Mouse (Mus musculus): ENCODE measurements at regions not wholly inside any gene's neighbourhood (a gene's known extent, or its start where the extent isn't known, plus 50 kb on each side); places are given as distances from the start of the nearest gene placed in this dataset.

DNA sequence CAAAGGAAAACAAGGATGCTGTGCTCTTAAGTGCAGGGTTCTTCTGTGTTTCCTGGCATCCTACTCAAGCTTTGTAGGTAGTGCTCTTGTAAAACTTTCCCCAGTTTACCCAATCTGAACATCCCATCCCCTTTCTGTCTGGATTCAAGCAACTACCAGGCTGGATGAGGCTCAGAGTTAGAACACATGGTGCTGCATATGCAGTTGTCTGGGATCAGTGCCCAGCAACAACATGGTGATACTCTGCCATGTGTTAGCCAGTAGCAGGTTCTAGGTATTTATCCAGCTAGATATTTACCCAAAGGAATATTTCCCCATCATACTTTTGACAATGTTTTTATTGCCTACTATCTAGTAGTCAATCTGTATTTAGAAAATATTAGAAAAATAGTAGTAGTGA is 78.8 kb upstream of the Pou6f2 start:
- no peak for DNase-seq (ENCODE audit: extremely low spot score, low spot score)
- H3K9me3 ChIP-seq: no peaks in the 10 kb centered on the region

DNA sequence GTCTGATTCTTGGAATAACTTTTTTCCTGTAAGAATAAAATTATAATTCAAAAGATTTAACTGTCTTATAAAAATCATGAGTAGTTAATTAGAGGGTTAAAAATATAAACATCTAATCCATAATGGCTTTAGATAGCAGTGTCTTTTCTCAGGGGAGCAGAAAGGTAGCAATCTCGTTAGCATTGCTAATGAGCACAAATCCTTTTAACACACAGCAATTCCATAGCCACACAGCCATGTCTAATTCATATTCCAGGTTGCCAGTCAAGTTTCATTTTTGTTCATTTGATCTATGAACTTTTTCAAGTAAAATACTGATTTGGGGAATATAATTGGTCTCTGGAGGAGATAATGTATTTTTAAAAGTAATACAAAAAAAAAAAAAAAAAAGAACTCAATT is 74.0 kb upstream of the Pou6f2 start:
- DNase-seq (ENCODE audit: extremely low spot score, low spot score): no peak
- H3K27me3 ChIP-seq (ENCODE audit: poor library complexity, severe bottlenecking): no peaks in the 10 kb centered on the region
- H3K9me3 ChIP-seq: no peaks in the 10 kb centered on the region
- no peak overlapping the region for H3K27ac ChIP-seq
- 62% methylated on average over 1 of the region's 1 CpGs for WGBS
- no peaks in the 10 kb centered on the region for H3K36me3 ChIP-seq (replicated peaks)
- H3K4me3 ChIP-seq: no peak overlapping the region
- H3K4me1 ChIP-seq: no peaks in the 10 kb centered on the region

More for the DNA sequence above, 78.8 kb upstream of the Pou6f2 start:
- Histone ChIP-seq H3K27ac (no peak overlapping the region), H3K27me3 (ENCODE audit: poor library complexity, severe bottlenecking) (no peaks in the 10 kb centered on the region), H3K4me3 (no peak overlapping the region), H3K36me3 (replicated peaks) (no peaks in the 10 kb centered on the region), H3K4me1 (no peaks in the 10 kb centered on the region)

DNA sequence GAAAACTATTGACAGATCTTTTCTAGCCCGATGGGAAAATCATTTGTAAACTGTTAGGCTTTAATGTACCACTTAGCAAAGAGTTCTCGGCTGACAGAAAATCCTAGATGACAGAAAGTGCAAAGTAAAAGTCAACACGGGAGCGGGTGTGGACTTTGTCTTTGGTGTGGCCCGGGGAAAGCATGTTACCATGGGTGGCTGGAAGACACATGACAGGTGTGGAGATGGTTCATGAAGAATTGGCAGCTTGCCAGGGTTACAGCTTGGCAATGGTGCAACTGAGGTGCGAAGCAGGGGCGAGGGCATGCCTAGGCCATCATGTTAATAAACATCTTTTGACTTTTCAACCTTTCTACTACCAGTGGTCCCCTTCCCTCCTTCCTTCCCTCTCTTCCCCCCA is 68.4 kb upstream of the Pou6f2 start:
- H3K9me3 ChIP-seq: no peaks in the 10 kb centered on the region
- no peaks in the 10 kb centered on the region for H3K4me1 ChIP-seq
- no peak for DNase-seq (ENCODE audit: extremely low spot score, low spot score)
- WGBS: 92% methylated on average over 7 of the region's 7 CpGs
- H3K27me3 ChIP-seq (ENCODE audit: poor library complexity, severe bottlenecking): no peaks in the 10 kb centered on the region
- no peak overlapping the region for H3K4me3 ChIP-seq
- no peak overlapping the region for H3K27ac ChIP-seq
- H3K36me3 ChIP-seq (replicated peaks): no peaks in the 10 kb centered on the region

DNA sequence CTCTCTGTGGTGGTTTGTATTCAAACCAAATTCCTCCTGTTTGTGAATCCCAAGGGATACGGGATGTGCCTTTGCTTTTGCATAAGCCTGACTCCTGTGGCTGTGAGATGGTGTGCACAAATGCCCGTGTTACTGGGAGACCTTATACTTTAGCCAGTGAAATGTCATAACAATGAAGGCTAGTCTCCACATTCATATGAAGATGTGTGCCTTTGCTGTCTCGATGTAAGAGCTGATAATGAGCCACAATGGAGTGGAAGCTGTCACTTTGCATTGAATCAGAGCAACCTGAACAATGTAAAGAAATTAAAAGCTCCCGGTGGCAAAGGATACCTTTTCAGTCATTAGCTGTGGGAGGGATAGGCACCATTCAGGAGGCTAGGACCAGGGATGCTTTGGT is 64.7 kb upstream of the Pou6f2 start:
- Histone ChIP-seq H3K4me1 (peaks cover 4% of the 10 kb centered on the region; the same call in 1 of the 2 replicates), H3K9me3 (no peaks in the 10 kb centered on the region), H3K27ac (no peak overlapping the region), H3K36me3 (replicated peaks) (no peaks in the 10 kb centered on the region), H3K27me3 (ENCODE audit: poor library complexity, severe bottlenecking) (no peaks in the 10 kb centered on the region), H3K4me3 (no peak overlapping the region)
- no peak for DNase-seq (ENCODE audit: extremely low spot score, low spot score)
- WGBS: 29% methylated on average over 4 of the region's 4 CpGs

DNA sequence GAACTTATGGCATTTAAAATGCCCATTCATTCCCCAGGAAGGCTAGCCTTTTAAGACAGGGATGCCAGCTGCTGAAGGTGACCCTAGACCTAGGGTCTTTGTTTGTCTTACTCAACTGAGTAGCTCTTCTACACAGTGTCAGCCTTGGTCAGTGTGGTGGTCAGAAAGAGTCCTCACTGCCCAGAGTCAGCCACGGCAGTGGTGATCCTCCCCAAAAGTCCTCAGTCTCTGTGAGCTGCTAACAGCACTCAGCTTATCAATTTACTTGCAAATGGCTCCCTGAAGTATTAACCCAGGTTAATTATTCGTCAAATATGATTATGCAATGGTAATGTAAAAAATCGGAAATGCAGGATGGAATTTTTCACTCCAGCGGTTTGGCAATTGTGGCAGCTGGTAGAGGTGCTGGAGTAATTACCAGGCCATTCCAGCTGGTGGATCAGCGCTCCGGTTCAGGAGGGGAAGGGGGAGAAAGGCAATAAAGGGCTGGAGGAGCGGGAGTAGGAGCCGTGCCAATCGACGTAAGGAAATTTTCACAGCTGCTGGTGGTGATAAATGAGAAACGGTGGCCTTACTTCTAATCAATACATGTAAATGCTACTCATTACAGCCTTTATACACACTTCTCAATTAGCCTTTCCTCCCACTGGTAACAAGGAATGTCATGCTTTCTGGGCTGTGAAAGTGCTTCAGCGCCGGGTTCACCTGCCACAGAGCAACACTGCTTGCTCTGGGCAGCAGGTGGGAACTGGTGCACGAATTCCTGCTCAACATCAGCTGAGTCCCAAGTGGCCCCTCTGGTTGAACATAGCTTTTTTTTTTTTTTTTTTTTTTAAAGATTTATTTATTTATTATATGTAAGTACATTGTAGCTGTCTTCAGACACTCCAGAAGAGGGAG is 60.1 kb upstream of the Pou6f2 start:
- H3K9me3 ChIP-seq: no peaks in the 10 kb centered on the region
- no peak for DNase-seq (ENCODE audit: extremely low spot score, low spot score)
- H3K36me3 ChIP-seq (replicated peaks): no peaks in the 10 kb centered on the region
- peaks cover 8% of the 10 kb centered on the region; the same call in 1 of the 2 replicates for H3K4me1 ChIP-seq
- H3K4me3 ChIP-seq: no peak overlapping the region
- no peaks in the 10 kb centered on the region for H3K27me3 ChIP-seq (ENCODE audit: poor library complexity, severe bottlenecking)
- no peak overlapping the region for H3K27ac ChIP-seq
- 60% methylated on average over 14 of the region's 14 CpGs for WGBS
